Mouse (Mus musculus): ENCODE results near the gene Zfp287.

DNA sequence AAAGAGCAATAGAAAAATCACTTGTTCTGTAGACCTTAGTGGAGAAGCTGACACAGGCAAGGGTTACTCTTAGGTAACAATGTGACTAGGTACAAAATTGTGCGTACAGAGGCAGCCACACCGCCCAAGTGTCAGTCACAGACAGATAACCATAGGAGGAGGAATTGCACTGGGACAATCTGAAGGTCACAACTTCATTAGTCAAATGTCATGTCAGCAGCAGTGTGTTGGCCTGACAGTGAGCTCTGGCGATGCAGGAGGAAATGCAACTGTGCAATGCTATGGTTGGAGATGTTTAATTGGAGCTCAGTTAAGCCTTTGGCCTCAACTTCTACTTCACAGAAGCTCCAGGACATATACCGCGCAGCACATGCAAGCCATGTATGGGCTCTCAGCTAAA is 21.0 kb downstream of the Zfp287 start:
- TF ChIP-seq CTCF (IDR thresholded peaks at IDR 0.05; ENCODE audit: control insufficient read depth, insufficient read depth, insufficient replicate concordance, low read depth, low read length): no peak
- no peak for TF ChIP-seq POLR2A (IDR thresholded peaks at IDR 0.05; ENCODE audit: control insufficient read depth, low read depth, low read length)
